Comparison of ENCODE assay signal across 12 mouse cellular contexts in genomic region chr8:116945169-116945910, GRCm38 (mm10). TPM values are rescaled to one million over a fixed set of nuclear protein-coding genes. Genes with fewer than 3 reads are reported as not detected.
DNase-seq lines count a peak whose midpoint lies in the region; ATAC-seq and TF ChIP-seq lines count a peak whose summit lies in the region.
"Had no signal": no experiment of that assay in that cellular context is flagged by ENCODE, and none has a peak within 500 bp of the region (broad histone marks: within the 10 kb centered on the region; RNA-seq: fewer than 3 reads in every experiment).

No protein-coding gene starts in this region.

- peaks cover 67% of the 10 kb centered on the region for H3K79me2 ChIP-seq in macrophage (ENCODE audit: inconsistent target)

- no peak for DNase-seq in heart, postnatal 4 days
- no peak for DNase-seq in urinary bladder, postnatal 36 days (ENCODE audit: low spot score in 2 of 2)
- DNase-seq: adrenal gland, postnatal 14 days; cerebellum, postnatal 10 days; spleen, adult 18-20 months; thymus, adult 2 months had no signal

- no peak for TF ChIP-seq CTCF in bone marrow macrophage, adult 2 months (IDR thresholded peaks at IDR 0.05; ENCODE audit: low read depth, low read length)

- WGBS in heart, embryonic 14.5 days = 50% methylated on average over 9 of the region's 9 CpGs
- 91% methylated on average over 9 of the region's 9 CpGs for WGBS in macrophage (ENCODE audit: missing documents)
- WGBS in kidney, embryonic 16.5 days = 85% methylated on average over 9 of the region's 9 CpGs

- peak overlapping the region; percentile 61; the same call in 1 of the 2 replicates for H3K9ac ChIP-seq in heart, embryonic 14.5 days (ENCODE audit: low read length)
- no peak overlapping the region for H3K9ac ChIP-seq in kidney, embryonic 16.5 days (replicated peaks; ENCODE audit: low read length)

- H3K9me3 ChIP-seq in heart, embryonic 14.5 days (ENCODE audit: control insufficient read depth, low read length) = no peaks in the 10 kb centered on the region
- H3K9me3 ChIP-seq in megakaryocyte, embryonic 14.5 days = no peaks in the 10 kb centered on the region
- no peaks in the 10 kb centered on the region for H3K9me3 ChIP-seq in kidney, embryonic 16.5 days (ENCODE audit: low read length)

- no peaks in the 10 kb centered on the region for H3K27me3 ChIP-seq in heart, embryonic 14.5 days (ENCODE audit: control insufficient read depth, insufficient read depth, low read length)
- no peaks in the 10 kb centered on the region for H3K27me3 ChIP-seq in megakaryocyte, embryonic 14.5 days (replicated peaks)
- no peaks in the 10 kb centered on the region for H3K27me3 ChIP-seq in kidney, embryonic 16.5 days (ENCODE audit: insufficient read depth, low read length)

- peak overlapping the region; percentile 97 for H3K4me2 ChIP-seq in heart, embryonic 14.5 days (ENCODE audit: low read length)
- no peak overlapping the region for H3K4me2 ChIP-seq in kidney, embryonic 16.5 days (replicated peaks; ENCODE audit: low read depth, low read length)

- peak overlapping the region; percentile 82 to 90 for H3K27ac ChIP-seq in heart, embryonic 14.5 days (replicated peaks in 1 of 2; ENCODE audit: control insufficient read depth in 1 of 2, insufficient read depth in 1 of 2, low read depth in 2 of 2, low read length in 2 of 2)
- H3K27ac ChIP-seq in bone marrow macrophage, adult 2 months (ENCODE audit: insufficient read depth, low read depth, low read length) = peak overlapping the region; percentile 90
- H3K27ac ChIP-seq in macrophage = peak overlapping the region; percentile 73
- H3K27ac ChIP-seq in kidney, embryonic 16.5 days (ENCODE audit: low read length) = no peak overlapping the region

- no peak overlapping the region for H3K4me3 ChIP-seq in heart, embryonic 14.5 days (ENCODE audit: control insufficient read depth in 1 of 2, insufficient read depth in 1 of 2, low read depth in 1 of 2, low read length in 2 of 2)
- peak overlapping the region; percentile 43 for H3K4me3 ChIP-seq in megakaryocyte, embryonic 14.5 days (replicated peaks)
- peak overlapping the region; percentile 78 for H3K4me3 ChIP-seq in bone marrow macrophage, adult 2 months (ENCODE audit: insufficient read depth, low read length)
- H3K4me3 ChIP-seq in macrophage (ENCODE audit: inconsistent target) = no peak overlapping the region
- no peak overlapping the region for H3K4me3 ChIP-seq in kidney, embryonic 16.5 days (ENCODE audit: low read length)

- no peak for ATAC-seq in heart, embryonic 14.5 days (ENCODE audit: insufficient number of reproducible peaks, insufficient read depth, low FRiP score, low read depth)
- no peak for ATAC-seq in megakaryocyte, adult 5-6 weeks (ENCODE audit: poor library complexity, severe bottlenecking)
- no peak for ATAC-seq in kidney, embryonic 16.5 days (ENCODE audit: low FRiP score, low TSS enrichment)

- TF ChIP-seq POLR2A in bone marrow macrophage, adult 2 months (IDR thresholded peaks at IDR 0.05; ENCODE audit: borderline replicate concordance, low read depth, low read length) = no peak

- H3K4me1 ChIP-seq in heart, embryonic 14.5 days (ENCODE audit: control insufficient read depth in 2 of 2, insufficient read depth in 2 of 2, low read length in 2 of 2) = peaks cover 25 to 48% of the 10 kb centered on the region in 2 experiments
- peaks cover 72% of the 10 kb centered on the region for H3K4me1 ChIP-seq in megakaryocyte, embryonic 14.5 days
- H3K4me1 ChIP-seq in bone marrow macrophage, adult 2 months (ENCODE audit: control insufficient read depth, insufficient read depth, low read length) = peaks cover 33% of the 10 kb centered on the region
- peaks cover 17% of the 10 kb centered on the region for H3K4me1 ChIP-seq in kidney, embryonic 16.5 days (ENCODE audit: insufficient read depth, low read length)

- H3K36me3 ChIP-seq in heart, embryonic 14.5 days (ENCODE audit: control insufficient read depth, insufficient read depth, low read length) = no peaks in the 10 kb centered on the region
- H3K36me3 ChIP-seq in megakaryocyte, embryonic 14.5 days (replicated peaks; ENCODE audit: low read length) = peaks cover 12% of the 10 kb centered on the region
- H3K36me3 ChIP-seq in macrophage (ENCODE audit: inconsistent target) = no peaks in the 10 kb centered on the region
- H3K36me3 ChIP-seq in kidney, embryonic 16.5 days (ENCODE audit: insufficient read depth, low read length) = 0 out of 2 replicates have a peak, but pooled peaks cover 6% of the 10 kb centered on the region

RNA-seq across cellular contexts. Expression of gene Atmin, which starts 2.1 kb away (rescaled TPM):
- polyA plus RNA-seq in heart, embryonic 14.5 days (2014; fragmentation: Nextera tagmentation; extraction: Ambion mirVana) = 11.6 and 12.3 TPM in 2 replicates
- 10 to 100 TPM; 17.7 to 18.3 TPM for total RNA-seq in heart, postnatal 4 days (2021)
- polyA plus RNA-seq in megakaryocyte, embryonic 14.5 days (2012; ENCODE audit: insufficient read depth, low replicate concordance) = 0.95 and 2.5 TPM in 2 replicates
- total RNA-seq in megakaryocyte, adult 5-6 weeks (2015) = 12.3 and 14.5 TPM in 2 replicates
- total RNA-seq in megakaryocyte, adult 5-6 weeks (2017) = 8.6 and 11.3 TPM in 2 replicates
- polyA plus RNA-seq in bone marrow macrophage, adult 2 months (2012; ENCODE audit: insufficient read depth, insufficient read length, missing spikeins) = 15.9 and 18.9 TPM in 2 replicates
- total RNA-seq in macrophage (2018; cell fraction: chromatin; rRNA removed) = 1 to 10 TPM in 21 of 26 experiments, under 1 TPM in 5; 0.24 to 9.6 (median 2.9) TPM
- 10 to 100 TPM in 24 of 26 experiments, 1 to 10 TPM in 2; 7.8 to 23.1 (median 19.0) TPM for total RNA-seq in macrophage (2018; cell fraction: cytosol; rRNA removed)
- total RNA-seq in macrophage (2018; cell fraction: nucleus; rRNA removed) = 10 to 100 TPM in 15 of 26 experiments, 1 to 10 TPM in 11; 2.7 to 22.7 (median 11.0) TPM
- polyA plus RNA-seq in macrophage (2018) = 13.1 to 14.3 TPM (median 13.5 TPM) in 3 replicates
- polyA plus RNA-seq in kidney, embryonic 16.5 days (2015; fragmentation: Nextera tagmentation; extraction: Ambion mirVana) = 12.0 and 12.9 TPM in 2 replicates

RNA-seq across cellular contexts. Expression of gene Cenpn, which starts 23.8 kb away (rescaled TPM):
- polyA plus RNA-seq in heart, embryonic 14.5 days (2014; fragmentation: Nextera tagmentation; extraction: Ambion mirVana) = 24.2 and 24.6 TPM in 2 replicates
- total RNA-seq in heart, postnatal 4 days (2021) = 10 to 100 TPM; 19.4 to 21.6 TPM
- polyA plus RNA-seq in megakaryocyte, embryonic 14.5 days (2012; ENCODE audit: insufficient read depth, low replicate concordance) = 3.4 TPM in 1 of 2 replicates, not detected in the other
- total RNA-seq in megakaryocyte, adult 5-6 weeks (2015) = 26.9 and 35.6 TPM in 2 replicates
- total RNA-seq in megakaryocyte, adult 5-6 weeks (2017) = 35.7 and 36.8 TPM in 2 replicates
- polyA plus RNA-seq in bone marrow macrophage, adult 2 months (2012; ENCODE audit: insufficient read depth, insufficient read length, missing spikeins) = 14.0 and 16.1 TPM in 2 replicates
- total RNA-seq in macrophage (2018; cell fraction: chromatin; rRNA removed) = 10 to 100 TPM in 1 of 26 experiments, 1 to 10 TPM in 22, under 1 TPM in 1, not detected in 2; 0.66 to 10.2 (median 2.9) TPM
- 1 to 10 TPM in 25 of 26 experiments, under 1 TPM in 1; 0.96 to 3.0 (median 1.9) TPM for total RNA-seq in macrophage (2018; cell fraction: cytosol; rRNA removed)
- total RNA-seq in macrophage (2018; cell fraction: nucleus; rRNA removed) = 10 to 100 TPM in 1 of 26 experiments, 1 to 10 TPM in 21, under 1 TPM in 3, not detected in 1; 0.35 to 10.8 (median 2.2) TPM
- polyA plus RNA-seq in macrophage (2018) = 2.0 to 6.7 TPM (median 4.5 TPM) in 3 replicates
- 45.5 and 46.3 TPM in 2 replicates for polyA plus RNA-seq in kidney, embryonic 16.5 days (2015; fragmentation: Nextera tagmentation; extraction: Ambion mirVana)

RNA-seq across cellular contexts. Expression of gene Cmc2, which starts 24.1 kb away (rescaled TPM):
- polyA plus RNA-seq in heart, embryonic 14.5 days (2014; fragmentation: Nextera tagmentation; extraction: Ambion mirVana) = 126 and 131 TPM in 2 replicates
- 10 to 100 TPM; 55.0 to 55.2 TPM for total RNA-seq in heart, postnatal 4 days (2021)
- polyA plus RNA-seq in megakaryocyte, embryonic 14.5 days (2012; ENCODE audit: insufficient read depth, low replicate concordance) = 36.1 TPM in 1 of 2 replicates, not detected in the other
- total RNA-seq in megakaryocyte, adult 5-6 weeks (2015) = 43.3 and 49.2 TPM in 2 replicates
- 51.7 and 66.0 TPM in 2 replicates for total RNA-seq in megakaryocyte, adult 5-6 weeks (2017)
- 35.8 and 43.9 TPM in 2 replicates for polyA plus RNA-seq in bone marrow macrophage, adult 2 months (2012; ENCODE audit: insufficient read depth, insufficient read length, missing spikeins)
- total RNA-seq in macrophage (2018; cell fraction: chromatin; rRNA removed) = 1 to 10 TPM in 15 of 26 experiments, under 1 TPM in 2, not detected in 9; 0.41 to 6.3 (median 1.9) TPM
- total RNA-seq in macrophage (2018; cell fraction: cytosol; rRNA removed) = 10 to 100 TPM in 8 of 26 experiments, 1 to 10 TPM in 18; 5.9 to 15.8 (median 9.7) TPM
- 10 to 100 TPM in 1 of 26 experiments, 1 to 10 TPM in 24, under 1 TPM in 1; 0.82 to 10.5 (median 3.9) TPM for total RNA-seq in macrophage (2018; cell fraction: nucleus; rRNA removed)
- polyA plus RNA-seq in macrophage (2018) = 7.6 to 14.5 TPM (median 13.8 TPM) in 3 replicates
- polyA plus RNA-seq in kidney, embryonic 16.5 days (2015; fragmentation: Nextera tagmentation; extraction: Ambion mirVana) = 79.4 and 89.3 TPM in 2 replicates

RNA-seq across cellular contexts. Expression of gene 1700030J22Rik, which starts 33.4 kb away (rescaled TPM):
- 0.66 and 0.75 TPM in 2 replicates for polyA plus RNA-seq in heart, embryonic 14.5 days (2014; fragmentation: Nextera tagmentation; extraction: Ambion mirVana)
- total RNA-seq in heart, postnatal 4 days (2021) = under 1 TPM; 0.47 to 0.55 TPM
- 1.8 and 2.0 TPM in 2 replicates for polyA plus RNA-seq in megakaryocyte, embryonic 14.5 days (2012; ENCODE audit: insufficient read depth, low replicate concordance)
- total RNA-seq in megakaryocyte, adult 5-6 weeks (2015) = 0.40 and 0.43 TPM in 2 replicates
- 0.29 and 0.37 TPM in 2 replicates for total RNA-seq in megakaryocyte, adult 5-6 weeks (2017)
- polyA plus RNA-seq in bone marrow macrophage, adult 2 months (2012; ENCODE audit: insufficient read depth, insufficient read length, missing spikeins) = 1.1 and 1.7 TPM in 2 replicates
- total RNA-seq in macrophage (2018; cell fraction: chromatin; rRNA removed) = 1 to 10 TPM in 12 of 26 experiments, under 1 TPM in 10, not detected in 4; 0.29 to 2.5 (median 1.2) TPM
- 1 to 10 TPM in 11 of 26 experiments, under 1 TPM in 15; 0.14 to 1.4 (median 0.88) TPM for total RNA-seq in macrophage (2018; cell fraction: cytosol; rRNA removed)
- total RNA-seq in macrophage (2018; cell fraction: nucleus; rRNA removed) = 1 to 10 TPM in 12 of 26 experiments, under 1 TPM in 13, not detected in 1; 0.36 to 2.5 (median 0.92) TPM
- polyA plus RNA-seq in macrophage (2018) = 0.57 to 1.3 TPM (median 0.98 TPM) in 3 replicates
- 2.6 and 2.7 TPM in 2 replicates for polyA plus RNA-seq in kidney, embryonic 16.5 days (2015; fragmentation: Nextera tagmentation; extraction: Ambion mirVana)

RNA-seq across cellular contexts. Expression of gene Gcsh, which starts 48.0 kb away (rescaled TPM):
- polyA plus RNA-seq in heart, embryonic 14.5 days (2014; fragmentation: Nextera tagmentation; extraction: Ambion mirVana) = 84.8 and 88.3 TPM in 2 replicates
- total RNA-seq in heart, postnatal 4 days (2021) = 10 to 100 TPM; 38.6 to 38.8 TPM
- 1.6 and 4.9 TPM in 2 replicates for polyA plus RNA-seq in megakaryocyte, embryonic 14.5 days (2012; ENCODE audit: insufficient read depth, low replicate concordance)
- total RNA-seq in megakaryocyte, adult 5-6 weeks (2015) = 12.6 and 15.5 TPM in 2 replicates
- total RNA-seq in megakaryocyte, adult 5-6 weeks (2017) = 12.6 and 25.3 TPM in 2 replicates
- 21.5 and 22.6 TPM in 2 replicates for polyA plus RNA-seq in bone marrow macrophage, adult 2 months (2012; ENCODE audit: insufficient read depth, insufficient read length, missing spikeins)
- 10 to 100 TPM in 4 of 26 experiments, 1 to 10 TPM in 21, under 1 TPM in 1; 0.96 to 17.0 (median 4.1) TPM for total RNA-seq in macrophage (2018; cell fraction: chromatin; rRNA removed)
- 10 to 100 TPM; 13.8 to 33.5 (median 25.1) TPM for total RNA-seq in macrophage (2018; cell fraction: cytosol; rRNA removed)
- 10 to 100 TPM in 7 of 26 experiments, 1 to 10 TPM in 19; 1.8 to 27.4 (median 7.8) TPM for total RNA-seq in macrophage (2018; cell fraction: nucleus; rRNA removed)
- 26.8 to 67.0 TPM (median 34.5 TPM) in 3 replicates for polyA plus RNA-seq in macrophage (2018)
- polyA plus RNA-seq in kidney, embryonic 16.5 days (2015; fragmentation: Nextera tagmentation; extraction: Ambion mirVana) = 191 and 203 TPM in 2 replicates

Comparison
In these comparisons a context has a peak if more than half of its experiments do, and no peak if none do; other contexts are left out.
1. H3K4me3 ChIP-seq: peak in megakaryocyte, embryonic 14.5 days (single experiment) and bone marrow macrophage, adult 2 months (single experiment); none in heart, embryonic 14.5 days (0 of 2), macrophage (single experiment) and kidney, embryonic 16.5 days (single experiment).